Comparison of ENCODE assay signal across 23 mouse cellular contexts in the genomic region with DNA sequence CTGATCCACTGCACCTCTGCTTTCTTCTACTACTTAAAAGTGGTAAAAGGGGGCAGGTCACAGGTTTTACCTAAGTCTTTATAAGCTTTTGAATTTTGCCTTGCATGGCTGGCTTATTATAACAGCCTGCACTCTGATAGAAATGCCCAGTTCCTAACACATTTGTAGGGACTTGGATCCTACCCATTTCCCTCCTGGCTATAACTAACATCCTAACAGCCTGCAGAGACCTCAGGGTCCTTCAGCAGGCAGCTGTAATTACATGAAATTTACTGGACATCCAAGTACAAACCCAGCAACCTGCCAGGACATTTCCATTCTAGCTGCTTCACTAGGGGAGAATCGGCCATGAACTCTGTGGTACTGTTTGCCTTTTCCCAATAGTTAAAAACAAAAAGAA.
DNase-seq lines count a peak whose midpoint lies in the region; ATAC-seq and TF ChIP-seq lines count a peak whose summit lies in the region.
"Had no signal": no experiment of that assay in that cellular context is flagged by ENCODE, and none has a peak within 500 bp of the region (broad histone marks: within the 10 kb centered on the region; RNA-seq: fewer than 3 reads in every experiment).

No protein-coding gene starts in this region.

- no peak overlapping the region for H3K4me2 ChIP-seq in heart, embryonic 11.5 days
- H3K4me2 ChIP-seq in heart, embryonic 15.5 days = no peak overlapping the region
- H3K4me2 ChIP-seq: embryonic facial prominence, embryonic 12.5 days; embryonic facial prominence, embryonic 15.5 days; forebrain, embryonic 15.5 days; hindbrain, embryonic 14.5 days had no signal

- H3K9ac ChIP-seq in heart, embryonic 11.5 days (ENCODE audit: low read depth, low read length) = no peak overlapping the region
- no peak overlapping the region for H3K9ac ChIP-seq in heart, embryonic 15.5 days
- H3K9ac ChIP-seq: embryonic facial prominence, embryonic 12.5 days; embryonic facial prominence, embryonic 15.5 days; forebrain, embryonic 15.5 days; hindbrain, embryonic 14.5 days had no signal

- no peaks in the 10 kb centered on the region for H3K36me3 ChIP-seq in heart, embryonic 11.5 days (ENCODE audit: control insufficient read depth, insufficient read depth, low read length)
- H3K36me3 ChIP-seq in heart, embryonic 15.5 days = no peaks in the 10 kb centered on the region
- H3K36me3 ChIP-seq: embryonic facial prominence, embryonic 12.5 days; embryonic facial prominence, embryonic 15.5 days; forebrain, embryonic 15.5 days had no signal

- no peaks in the 10 kb centered on the region for H3K9me3 ChIP-seq in heart, embryonic 11.5 days (replicated peaks; ENCODE audit: control insufficient read depth, low read length)
- no peaks in the 10 kb centered on the region for H3K9me3 ChIP-seq in heart, embryonic 15.5 days (replicated peaks)
- H3K9me3 ChIP-seq: embryonic facial prominence, embryonic 12.5 days; embryonic facial prominence, embryonic 15.5 days; forebrain, embryonic 15.5 days had no signal

- intact Hi-C loops in heart, postnatal 10 days (cut with DNase I) = no loop called here

- peak; percentile 29 to 42 for DNase-seq in cerebellum, postnatal 10 days
- no peak for DNase-seq in cerebellum, adult 8-10 months
- DNase-seq in heart, postnatal 10 days = no peak
- DNase-seq in heart, adult 9 months (ENCODE audit: low spot score in 2 of 2) = no peak
- peak; percentile 50 for DNase-seq in brain, embryonic 14.5 days (ENCODE audit: low read depth)
- no peak for DNase-seq in thymus, postnatal 14 days
- DNase-seq: cerebellum, adult 11-12 months; cerebellum, adult 9-10 months; cerebellum, postnatal 25 days; gastrocnemius, postnatal 10 days; gastrocnemius, postnatal 36 days; heart, postnatal 36 days; kidney, adult 18-20 months; kidney, adult 9 months had no signal

- H3K4me3 ChIP-seq in heart, embryonic 11.5 days (ENCODE audit: low read depth, low read length) = no peak overlapping the region
- no peak overlapping the region for H3K4me3 ChIP-seq in heart, embryonic 15.5 days
- H3K4me3 ChIP-seq: embryonic facial prominence, embryonic 12.5 days; embryonic facial prominence, embryonic 15.5 days; forebrain, embryonic 15.5 days had no signal

- 82% methylated on average over 1 of the region's 1 CpGs for WGBS in heart, embryonic 11.5 days (ENCODE audit: insufficient replicate concordance)
- WGBS in heart, embryonic 15.5 days = 73% methylated on average over 1 of the region's 1 CpGs

- TF ChIP-seq POLR2A in brain, embryonic 14.5 days (IDR thresholded peaks at IDR 0.05; ENCODE audit: borderline replicate concordance, extremely low read depth, insufficient read depth, insufficient read length, poor library complexity, severe bottlenecking) = no peak

- H3K4me1 ChIP-seq in heart, embryonic 11.5 days (ENCODE audit: control insufficient read depth, insufficient read depth, low read length) = peaks cover 22% of the 10 kb centered on the region; the same call in 1 of the 2 replicates
- H3K4me1 ChIP-seq in heart, embryonic 15.5 days (replicated peaks) = peaks cover 30% of the 10 kb centered on the region
- H3K4me1 ChIP-seq: embryonic facial prominence, embryonic 12.5 days; forebrain, embryonic 15.5 days had no signal

- TF ChIP-seq CTCF in brain, embryonic 14.5 days (IDR thresholded peaks at IDR 0.05; ENCODE audit: borderline replicate concordance, extremely low read depth, insufficient read depth, insufficient read length) = no peak

- H3K27ac ChIP-seq in heart, embryonic 11.5 days (ENCODE audit: low read depth, low read length) = peak overlapping the region; percentile 37; the same call in 1 of the 2 replicates
- peak overlapping the region; percentile 65 for H3K27ac ChIP-seq in heart, embryonic 15.5 days
- H3K27ac ChIP-seq: embryonic facial prominence, embryonic 12.5 days; embryonic facial prominence, embryonic 15.5 days; forebrain, embryonic 15.5 days; hindbrain, embryonic 14.5 days; hindbrain, postnatal 0 days had no signal

- H3K27me3 ChIP-seq in heart, embryonic 11.5 days (ENCODE audit: control insufficient read depth, insufficient read depth, low read length) = no peaks in the 10 kb centered on the region
- H3K27me3 ChIP-seq in heart, embryonic 15.5 days = no peaks in the 10 kb centered on the region
- H3K27me3 ChIP-seq: embryonic facial prominence, embryonic 12.5 days; embryonic facial prominence, embryonic 15.5 days; forebrain, embryonic 15.5 days had no signal

- ATAC-seq in heart, embryonic 11.5 days (replicated peaks; ENCODE audit: insufficient number of reproducible peaks, low FRiP score, low TSS enrichment) = no peak
- ATAC-seq in heart, embryonic 15.5 days (replicated peaks; ENCODE audit: insufficient number of reproducible peaks, insufficient read depth, low FRiP score, low read depth) = no peak
- ATAC-seq: activated CD4-positive, CD25-positive, alpha-beta regulatory T cell, adult 4 months; forebrain, embryonic 15.5 days; hindbrain, postnatal 0 days; inflammation-experienced regulatory T-cells, adult 6 months had no signal

Comparison
In these comparisons a context has a peak if more than half of its experiments do, and no peak if none do; other contexts are left out.
1. DNase-seq: peak in cerebellum, postnatal 10 days (2 of 2) and brain, embryonic 14.5 days (single experiment); none in cerebellum, adult 8-10 months (single experiment), heart, postnatal 10 days (0 of 2), heart, adult 9 months (0 of 2) and thymus, postnatal 14 days (single experiment).